Mouse (Mus musculus) right cerebral cortex, adult 2 months (tissue): ENCODE data around the gene Fam83g.

Source experiments
- DNase-seq, 2 experiments: peaks; one replicate each; pipeline ENCODE4 v3.0.0; 2021 to 2022; ENCODE audit warnings: low spot score in 2 of 2

Gene Fam83g

DNA sequence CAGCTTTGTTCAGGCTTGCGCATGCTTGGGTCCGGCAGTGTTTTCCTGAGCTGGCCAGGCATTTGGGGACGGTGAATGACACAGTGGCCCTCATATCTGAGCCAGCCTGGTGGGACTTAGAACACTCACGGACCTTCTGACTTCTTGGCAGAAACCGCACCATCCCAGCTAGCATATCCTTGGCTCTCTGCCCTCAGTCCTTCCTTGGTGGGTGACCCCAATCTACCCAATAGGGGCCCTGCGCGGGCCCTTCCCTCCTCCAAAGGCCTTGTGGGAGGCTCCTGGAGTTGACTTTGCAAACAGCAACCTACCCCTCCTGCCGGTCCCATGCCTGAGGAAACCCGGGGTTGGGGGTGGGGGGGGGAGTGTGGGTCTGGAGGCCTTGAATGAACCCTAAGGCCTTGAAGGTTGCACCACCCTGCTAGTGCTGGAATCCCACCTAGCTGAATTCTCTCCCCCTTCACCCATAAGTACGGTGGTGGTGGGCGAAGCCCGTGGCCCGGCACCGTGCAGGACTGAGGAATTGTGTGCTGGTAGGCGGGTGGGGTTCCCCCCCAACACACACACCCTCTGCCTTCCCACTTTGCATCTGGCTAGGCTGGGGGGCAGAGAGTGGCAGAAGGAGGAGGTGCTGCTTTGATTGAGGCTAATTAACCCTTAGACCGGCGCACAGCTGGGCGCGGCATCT lies 9.6 kb upstream of the Fam83g start:
- DNase-seq = no peak

DNA sequence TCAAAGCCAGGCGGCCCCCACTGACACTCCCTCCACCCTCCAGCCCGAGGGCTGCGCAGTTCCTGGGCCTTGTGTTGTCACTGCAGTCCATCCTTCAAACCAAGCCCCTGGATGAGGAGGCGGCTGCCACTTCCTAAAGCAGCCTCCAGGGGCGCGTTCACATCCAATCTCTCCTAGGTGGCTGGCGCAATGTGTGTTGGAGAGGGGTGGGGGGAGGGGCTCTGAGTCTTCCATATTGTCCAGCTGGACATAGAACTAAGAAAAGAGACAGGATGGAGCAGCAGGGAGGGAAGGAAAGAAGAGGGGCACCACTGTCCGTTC lies 9.1 kb upstream of the Fam83g start:
- no peak for DNase-seq

DNA sequence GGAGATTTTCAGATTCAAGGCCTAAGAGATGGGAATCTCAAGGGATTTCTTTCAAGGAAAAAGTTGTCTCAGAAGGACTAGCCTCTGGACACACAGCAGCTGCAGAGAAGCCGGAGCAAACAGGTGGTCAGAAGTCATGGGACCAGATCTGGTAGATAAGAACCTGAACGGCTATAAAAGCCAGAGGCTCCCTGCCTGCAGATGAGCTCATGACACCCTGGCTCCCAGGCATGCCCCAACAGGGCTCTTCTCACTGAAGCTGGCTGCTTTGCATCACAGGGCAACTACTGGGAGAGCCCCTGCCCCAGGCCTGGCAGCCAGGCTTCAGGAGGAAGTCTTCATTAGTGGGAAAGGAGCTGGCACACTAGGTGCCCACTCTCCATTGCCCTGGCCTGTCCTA lies 8.6 kb upstream of the Fam83g start:
- no peak for DNase-seq

DNA sequence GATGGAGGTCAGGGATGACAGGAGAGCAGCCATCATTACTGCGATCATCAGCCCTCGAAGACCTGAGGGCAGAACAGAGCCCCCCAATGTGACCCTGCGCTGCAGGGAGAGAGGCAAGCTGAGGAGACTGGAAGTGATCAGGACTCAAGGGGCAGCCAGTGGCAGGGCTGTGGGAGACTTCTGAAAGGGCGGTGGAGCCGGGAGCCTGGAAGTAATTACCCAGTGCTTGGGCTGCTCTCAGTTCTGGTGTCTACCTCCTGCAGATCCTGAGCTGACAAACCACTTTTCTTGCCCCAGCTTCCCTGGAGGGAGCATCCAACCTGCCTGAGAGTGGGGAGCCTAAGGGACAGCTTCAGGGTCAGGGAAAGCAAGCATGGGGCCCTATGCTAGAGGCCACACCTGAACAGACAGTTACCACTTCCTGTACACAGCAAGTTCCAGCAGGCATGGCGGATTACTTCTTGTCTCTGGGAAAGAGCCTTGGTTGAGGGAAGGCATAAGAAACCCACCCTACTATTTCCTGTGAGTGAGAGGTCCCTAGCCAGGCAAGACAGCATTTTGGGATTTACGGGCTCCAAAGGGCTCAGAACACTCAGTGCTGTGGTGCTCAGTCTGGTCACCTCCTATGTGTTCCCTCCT lies 7.6 kb upstream of the Fam83g start:
- DNase-seq = no peak

DNA sequence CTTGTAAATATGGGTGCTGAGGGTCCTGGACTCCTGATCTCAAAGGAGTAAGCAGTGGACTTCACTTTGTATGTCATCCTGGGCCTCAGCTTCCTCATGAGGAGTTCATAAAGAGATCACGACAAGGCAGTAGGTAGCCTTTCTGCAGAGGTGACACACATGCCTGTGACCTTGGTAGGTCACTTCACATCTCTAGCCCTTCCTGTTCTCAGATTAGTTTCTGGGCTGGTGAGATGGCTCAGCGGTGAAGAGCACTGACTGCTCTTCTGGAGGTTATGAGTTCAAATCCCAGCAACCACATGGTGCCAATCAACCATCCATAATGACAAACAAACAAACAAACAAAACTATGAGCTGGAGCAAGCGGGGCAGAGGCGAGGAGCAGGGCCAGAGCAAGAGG lies 6.2 kb upstream of the Fam83g start:
- DNase-seq = no peak

DNA sequence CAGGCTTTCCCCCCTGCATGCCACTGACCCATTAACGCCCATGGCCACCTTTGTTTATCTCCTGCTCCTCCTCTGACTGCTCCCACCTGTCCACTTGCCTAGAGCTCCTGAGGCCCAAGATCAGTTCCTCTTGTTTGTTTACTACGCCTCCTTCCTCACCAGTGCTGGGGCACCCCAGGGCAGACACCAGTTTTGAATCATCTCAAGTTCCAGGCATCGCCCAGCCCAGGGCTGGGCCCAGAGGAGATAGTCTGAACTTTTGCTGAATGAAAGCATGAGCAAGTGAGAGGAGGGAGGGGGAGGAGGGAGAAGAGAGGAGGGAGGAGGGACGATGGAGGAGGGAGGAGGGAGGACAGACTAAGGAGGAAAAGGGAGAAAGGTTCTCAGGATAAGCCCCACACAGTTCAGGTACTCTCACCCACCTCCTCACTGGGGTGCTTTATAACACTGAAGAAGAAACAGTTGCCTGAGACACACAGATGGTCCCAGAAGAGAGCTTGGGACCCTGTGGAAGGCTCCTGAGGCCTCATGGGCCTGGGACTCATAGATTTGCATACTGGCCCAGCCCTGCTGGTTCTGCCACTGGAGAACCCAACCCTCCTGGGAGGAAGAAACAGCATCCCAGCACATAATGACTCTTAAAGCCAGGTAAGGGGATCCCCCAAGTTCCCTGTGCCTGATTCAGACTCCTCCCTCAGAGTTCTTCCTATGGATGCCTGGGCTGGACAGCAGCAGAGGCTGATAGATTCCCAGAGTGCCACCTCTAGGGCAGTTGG lies 4.6 kb upstream of the Fam83g start:
- no peak for DNase-seq

DNA sequence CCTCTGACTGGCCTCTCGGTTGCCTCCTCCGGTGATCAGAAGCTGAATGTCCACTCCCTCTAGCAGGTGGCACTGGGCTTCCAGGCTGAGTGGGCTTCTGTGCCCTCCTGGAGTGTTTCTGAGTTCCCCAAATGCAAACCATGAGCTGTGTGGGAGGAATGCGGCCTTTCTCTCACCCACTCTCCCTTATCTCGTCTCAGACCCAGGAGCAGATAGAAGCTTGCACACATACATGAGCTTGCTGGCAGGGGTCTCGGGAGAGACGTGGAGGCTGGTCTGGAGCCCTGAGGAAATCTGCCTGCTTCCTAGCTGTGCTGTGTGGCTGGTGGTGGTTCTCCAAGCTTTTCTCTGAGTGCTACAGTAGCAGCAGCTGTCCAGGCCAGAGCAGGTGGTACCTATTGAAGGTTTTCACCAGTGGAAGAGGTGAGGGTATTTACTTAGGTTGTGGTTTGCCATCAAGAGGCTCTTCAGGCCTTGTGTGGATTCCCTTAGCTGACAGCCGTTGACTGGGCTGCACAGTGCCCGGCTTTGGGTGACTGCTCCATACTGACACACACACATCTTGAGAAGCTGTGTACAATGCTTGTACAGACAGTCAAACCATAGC lies 1.3 kb downstream of the Fam83g start:
- no peak for DNase-seq

DNA sequence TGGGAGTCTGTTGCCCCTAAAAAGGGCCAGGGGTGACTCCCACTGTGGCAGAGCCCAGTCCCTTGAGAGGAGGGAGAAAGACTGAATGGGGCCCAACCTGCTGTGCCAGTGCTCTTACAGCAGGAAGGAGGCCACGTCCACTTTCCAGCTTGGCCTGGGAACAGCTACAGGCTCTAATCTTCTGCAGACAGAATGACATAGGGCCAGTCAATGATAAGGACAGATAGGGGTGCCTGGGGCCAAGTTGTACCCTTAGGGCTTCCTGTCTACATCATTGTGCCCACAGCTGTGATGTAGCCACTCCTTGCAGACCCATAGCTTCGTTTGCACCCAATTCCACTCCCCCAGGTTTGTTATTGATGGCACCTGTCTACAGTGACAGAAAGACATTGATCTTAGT lies 2.2 kb downstream of the Fam83g start:
- no peak for DNase-seq

DNA sequence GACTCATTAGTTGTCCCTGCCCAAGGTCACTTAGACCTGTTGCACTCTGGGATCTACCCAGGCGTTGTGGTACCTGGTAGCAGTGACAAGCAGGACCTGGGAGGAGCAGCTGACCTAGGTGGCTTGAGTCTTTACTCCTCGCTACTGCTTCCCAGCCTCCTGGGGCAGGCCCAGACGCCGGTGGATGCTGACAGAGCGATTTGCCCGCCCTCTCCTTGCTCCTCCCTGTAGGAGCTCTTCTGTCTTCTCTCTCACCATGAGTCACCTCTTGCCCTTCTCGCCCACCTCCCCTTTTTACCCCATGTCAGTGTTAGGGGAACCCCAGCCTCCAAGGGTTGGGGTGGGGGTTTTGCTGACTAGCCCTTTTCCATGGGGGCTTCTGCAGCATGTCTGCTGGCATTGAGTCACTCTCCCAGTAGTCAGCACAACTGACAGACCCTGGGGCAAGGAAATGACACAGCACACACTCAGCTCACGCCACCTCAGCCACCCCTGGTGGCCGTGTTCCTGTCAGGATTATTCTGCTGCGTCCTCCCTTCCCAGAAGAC lies 3.1 kb downstream of the Fam83g start:
- no peak for DNase-seq

DNA sequence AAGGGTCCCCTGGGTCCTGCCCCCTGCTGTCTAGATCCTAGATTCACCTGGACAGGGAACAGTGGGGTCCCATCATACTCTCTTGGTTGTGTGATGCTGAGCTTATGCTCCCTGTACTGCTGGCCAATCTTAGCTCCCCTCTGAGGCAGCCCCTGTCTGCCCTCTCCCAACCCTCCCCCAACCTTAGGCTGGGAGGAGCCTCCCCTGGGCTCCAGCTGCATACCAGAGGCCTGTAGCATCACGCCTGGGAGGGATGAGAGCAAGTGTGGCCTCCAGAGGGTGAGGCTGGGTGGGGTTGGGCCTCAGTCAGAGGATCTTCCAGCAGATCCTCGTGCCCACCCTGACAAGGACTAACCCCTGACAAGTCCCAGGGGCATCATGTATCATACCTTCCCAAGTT lies 3.7 kb downstream of the Fam83g start:
- DNase-seq = no peak

DNA sequence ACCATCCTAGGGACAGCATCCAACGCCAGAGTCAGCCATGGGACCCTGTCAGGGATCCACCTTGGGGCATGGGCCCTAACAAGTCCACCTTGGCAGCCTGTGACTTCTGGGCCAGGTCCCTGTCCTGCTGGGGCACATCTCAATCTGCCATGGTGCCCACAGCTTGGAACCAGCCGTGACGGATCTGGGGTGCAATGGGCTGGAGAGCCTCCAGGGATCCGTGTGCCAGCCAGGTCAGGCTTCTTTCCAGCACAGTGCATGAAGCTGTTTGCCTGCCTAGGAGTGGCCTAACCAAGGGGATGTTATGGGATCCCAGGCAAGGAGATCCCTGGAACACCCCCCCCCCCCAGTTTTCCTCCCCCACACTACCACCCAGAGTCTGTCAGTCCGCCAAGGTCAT lies 9.1 kb downstream of the Fam83g start:
- no peak for DNase-seq

DNA sequence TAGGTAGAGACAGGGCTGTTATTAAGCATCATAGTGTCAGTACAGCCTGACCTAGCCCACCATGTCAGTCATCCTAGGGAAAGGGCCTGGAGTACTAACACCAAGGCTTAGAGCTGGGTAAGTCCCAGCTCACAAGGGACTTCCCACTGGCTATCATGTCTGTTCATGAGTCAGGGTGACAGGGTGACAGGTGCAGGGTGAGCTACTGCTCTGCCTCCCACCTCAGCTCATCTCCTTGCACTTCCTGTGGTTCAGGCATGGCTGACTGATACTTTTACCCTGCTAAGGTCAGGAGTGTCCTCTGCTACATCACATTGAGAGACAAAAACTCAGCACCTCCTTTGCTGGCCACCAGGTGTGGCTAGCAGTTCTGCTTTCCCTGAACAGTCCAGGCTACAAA lies 15.0 kb downstream of the Fam83g start:
- no peak for DNase-seq

DNA sequence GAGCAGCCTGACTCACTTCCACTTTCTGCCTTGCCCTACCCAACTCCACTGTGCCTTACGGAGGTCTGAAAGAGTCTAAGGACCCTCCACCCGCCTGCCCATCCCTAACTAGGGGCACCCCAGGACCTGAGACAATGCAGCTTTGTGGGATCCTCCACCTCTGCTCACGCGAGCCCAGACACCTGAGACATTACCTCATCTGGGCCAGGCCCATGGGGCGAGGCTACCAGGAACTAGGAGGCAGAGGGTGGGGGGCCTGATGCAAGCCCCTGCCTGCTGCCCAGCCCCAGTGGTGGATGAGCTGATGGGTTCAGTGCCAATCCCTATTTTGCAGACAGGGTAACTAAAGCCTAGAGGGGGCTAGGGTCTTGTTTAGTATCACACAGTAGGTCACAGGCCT lies 15.6 kb downstream of the Fam83g start:
- DNase-seq = no peak

DNA sequence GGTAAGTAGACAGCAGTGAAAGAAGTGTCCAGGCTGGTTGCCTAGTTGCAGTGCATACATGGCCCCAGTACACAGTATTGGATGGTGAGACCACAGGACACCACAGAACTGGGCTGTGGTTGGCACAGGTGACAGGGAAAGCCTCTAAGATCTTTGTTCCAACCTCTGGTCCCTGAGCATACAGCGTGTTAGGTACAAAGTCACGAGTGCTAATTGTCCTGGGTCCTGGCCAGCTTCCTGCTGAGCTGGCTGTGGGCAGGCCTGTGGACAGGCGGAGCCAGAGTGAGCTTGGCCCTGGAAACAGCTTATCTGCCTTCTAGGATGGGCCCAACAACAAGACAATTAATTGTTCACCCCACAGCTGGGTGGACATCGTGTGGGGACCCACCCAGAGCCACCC lies 16.0 kb downstream of the Fam83g start:
- no peak for DNase-seq

DNA sequence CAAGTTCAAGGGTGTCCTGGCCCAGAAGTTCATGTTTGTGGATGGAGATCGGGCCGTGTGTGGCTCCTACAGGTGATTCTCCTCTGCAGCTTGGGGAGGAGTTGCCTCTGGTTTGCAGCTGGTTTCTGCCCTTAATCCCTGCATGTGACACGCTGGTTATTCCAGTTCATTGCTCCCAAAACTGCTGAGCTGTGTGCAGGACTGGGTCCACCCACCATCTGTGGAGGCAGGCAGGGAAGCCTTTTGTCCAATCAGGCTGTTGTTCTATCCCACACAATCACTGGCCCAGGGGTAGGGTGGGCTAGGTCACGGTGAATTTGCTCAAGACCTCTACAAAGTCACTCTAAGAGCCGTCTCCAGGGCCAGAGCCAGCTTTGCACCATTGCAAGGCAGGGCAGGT lies 17.8 kb downstream of the Fam83g start:
- DNase-seq = no peak

DNA sequence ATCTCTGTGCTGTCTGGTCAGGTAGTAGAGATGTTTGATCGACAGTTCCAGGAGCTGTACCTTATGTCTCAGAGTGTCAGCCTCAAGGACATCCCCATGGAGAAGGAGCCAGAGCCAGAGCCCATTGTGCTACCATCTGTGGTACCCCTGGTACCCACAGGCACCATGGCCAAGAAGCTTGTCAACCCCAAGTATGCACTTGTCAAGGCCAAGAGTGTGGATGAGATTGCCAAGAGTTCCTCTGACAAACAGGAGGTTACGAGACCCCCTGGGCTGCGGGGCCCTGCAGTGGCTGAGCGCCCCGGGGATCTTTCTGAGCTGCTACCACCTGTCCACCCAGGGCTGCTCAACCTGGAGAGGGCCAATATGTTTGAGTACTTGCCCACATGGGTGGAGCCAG lies 18.6 kb downstream of the Fam83g start:
- DNase-seq = no peak

DNA sequence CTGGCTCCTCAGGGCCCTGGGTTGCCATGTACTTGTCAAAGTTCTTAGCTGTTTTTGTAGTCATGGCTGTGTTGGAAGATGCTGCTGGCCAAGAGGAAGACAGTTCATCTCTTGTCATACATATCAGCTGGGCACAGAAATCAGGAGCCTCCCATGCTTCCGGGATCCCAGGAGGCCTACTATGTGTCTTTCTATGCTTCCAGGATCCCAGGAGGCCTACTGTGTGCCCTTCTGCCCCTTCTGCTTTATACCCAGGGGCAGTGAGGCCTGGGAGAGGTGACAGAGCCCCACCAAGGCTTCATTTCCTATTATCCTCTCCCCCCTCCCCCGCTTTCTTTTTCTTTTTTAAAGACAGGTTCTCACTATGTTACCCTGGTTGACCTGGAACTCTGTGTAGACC lies 21.7 kb downstream of the Fam83g start:
- DNase-seq = no peak

DNA sequence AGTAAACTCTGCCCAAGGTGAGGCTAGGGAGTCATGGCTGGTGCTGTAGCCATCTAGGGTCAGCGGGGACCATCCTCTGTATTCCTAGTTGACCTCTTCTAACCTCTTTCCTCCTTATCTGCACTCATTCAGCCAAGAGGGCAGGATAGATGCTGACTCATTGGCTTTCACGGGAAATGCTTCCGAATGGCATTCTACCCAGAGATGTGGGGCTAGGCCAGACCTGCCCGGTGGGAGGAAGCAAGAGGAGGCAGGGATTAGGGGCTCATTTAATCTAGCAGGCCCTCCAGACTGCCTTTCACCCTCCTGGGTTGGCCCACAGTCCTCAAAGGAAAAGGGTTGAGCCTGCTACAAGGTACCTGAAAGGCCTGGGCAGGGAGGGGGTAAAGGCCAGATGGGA lies 22.3 kb downstream of the Fam83g start:
- no peak for DNase-seq

DNA sequence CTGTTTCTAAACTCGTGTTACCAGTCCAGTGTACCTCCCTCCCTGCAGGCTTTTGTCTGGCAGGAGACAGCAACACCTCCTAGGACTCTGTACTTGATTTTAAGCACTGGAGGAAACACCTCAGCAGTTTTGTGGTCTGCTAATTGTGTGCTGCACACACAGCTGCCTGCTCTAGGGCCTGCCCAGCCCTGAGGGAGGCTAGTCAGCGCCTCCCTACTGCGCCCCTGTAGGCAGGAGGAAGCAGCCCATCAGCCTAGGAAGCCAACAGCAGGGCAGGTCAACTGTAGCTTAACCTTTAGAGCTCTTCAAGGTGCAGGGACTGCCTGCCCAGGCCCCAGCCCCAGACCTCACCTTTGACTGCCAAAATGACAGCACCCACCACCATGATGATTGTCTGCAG lies 25.0 kb downstream of the Fam83g start:
- no peak for DNase-seq

DNA sequence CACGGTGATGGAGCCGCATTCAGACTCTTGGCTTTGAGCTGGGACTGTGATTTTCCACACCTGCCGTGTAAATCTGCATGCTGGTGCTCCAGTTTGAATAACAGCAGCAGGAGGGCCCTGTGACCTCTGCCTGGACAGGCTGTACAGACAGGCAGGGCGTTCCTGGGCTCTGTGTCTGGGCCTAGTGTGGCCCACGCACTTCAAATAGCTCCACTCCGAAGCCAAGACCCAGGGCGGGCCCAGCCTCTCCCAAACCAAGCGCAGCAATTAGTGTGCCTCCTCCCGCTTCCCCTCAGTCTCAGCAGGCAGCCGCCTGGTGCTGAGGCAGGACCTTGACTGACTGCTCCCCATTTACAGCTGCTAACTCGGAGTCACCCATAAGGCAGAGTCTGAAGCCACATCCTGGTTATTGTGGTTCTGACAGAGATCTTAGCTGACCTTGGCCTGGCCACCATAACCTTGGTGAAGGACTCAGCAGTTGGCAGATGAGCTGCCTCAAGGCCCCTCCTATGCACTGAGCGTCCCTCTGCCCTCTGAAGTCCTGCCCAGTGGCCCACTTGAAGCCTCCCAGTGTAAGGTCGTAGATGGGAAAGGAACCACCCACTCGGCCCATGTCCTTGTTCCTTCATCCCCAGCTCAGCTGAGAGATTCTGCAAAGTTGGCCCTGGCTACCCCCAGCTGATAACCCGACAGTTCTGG lies 29.4 kb downstream of the Fam83g start:
- no peak for DNase-seq

DNA sequence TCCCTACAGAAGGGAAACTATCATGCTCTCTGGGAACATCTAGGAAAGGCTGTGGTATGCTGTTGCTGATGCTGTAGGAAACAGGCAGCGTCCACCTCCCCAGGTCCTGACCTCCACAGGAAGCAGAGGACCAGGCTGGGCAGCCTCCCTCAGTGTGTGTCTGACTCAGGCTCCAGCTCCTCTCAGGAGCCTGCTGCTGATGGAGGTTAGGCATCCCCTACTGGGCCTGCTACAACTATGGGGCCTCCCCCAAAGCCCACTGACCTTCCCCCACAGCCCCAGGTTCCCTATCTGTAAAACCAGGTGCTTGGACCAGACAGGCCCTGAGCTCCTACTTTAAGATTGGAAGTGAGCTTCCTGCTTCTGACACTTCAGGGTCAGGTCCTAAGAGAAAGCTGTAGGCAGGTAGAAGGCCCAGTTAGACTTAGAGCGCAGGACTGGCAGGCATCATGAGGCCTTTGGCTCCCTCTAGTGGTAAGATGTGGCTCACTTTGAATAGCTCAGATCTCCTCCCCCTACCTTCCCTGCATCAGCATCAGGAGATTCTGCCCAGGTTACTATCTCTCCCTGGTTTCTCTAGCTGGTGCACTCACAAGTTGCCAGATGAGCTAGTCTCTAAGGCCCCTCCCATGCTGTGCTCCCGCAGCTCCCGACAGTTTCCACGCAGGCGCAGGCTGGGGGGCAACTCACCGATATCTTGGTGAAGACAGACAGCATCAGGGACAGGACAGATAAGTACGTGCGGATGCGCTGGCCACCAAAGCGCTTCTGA lies 30.6 kb downstream of the Fam83g start:
- peak; percentile 82 to 84 for DNase-seq
